Mouse (Mus musculus): ENCODE data around the gene Best1. TPM values are rescaled to one million over a fixed set of nuclear protein-coding genes. Genes with fewer than 3 reads are reported as not detected.

Best1 gene
- total RNA-seq, 4 experiments from 2014 or later: 0.39 to 0.46 (median 0.45) TPM; not detected in 1

- no peak for DNase-seq (ENCODE audit: low spot score in 2 of 2)
Observed at GRCm38 (mm10) chr19:9966096-9966867, 35.2 kb downstream of the Best1 start.

- no peak for DNase-seq (ENCODE audit: low spot score in 2 of 2)
Observed at GRCm38 (mm10) chr19:9964205-9964916, 37.1 kb downstream of the Best1 start.

- DNase-seq (ENCODE audit: low spot score in 2 of 2): no peak
Observed at GRCm38 (mm10) chr19:9960769-9961168, 40.7 kb downstream of the Best1 start.

- no peak for DNase-seq (ENCODE audit: low spot score in 2 of 2)
Observed at GRCm38 (mm10) chr19:9957965-9958364, 43.5 kb downstream of the Best1 start.

GRCm38 (mm10) chr19:9956624-9957388, 44.6 kb downstream of the Best1 start:
- no peak for DNase-seq (ENCODE audit: low spot score in 2 of 2)

GRCm38 (mm10) chr19:9955438-9955837, 46.0 kb downstream of the Best1 start:
- DNase-seq (ENCODE audit: low spot score in 2 of 2): no peak

- no peak for DNase-seq (ENCODE audit: low spot score in 2 of 2)
Observed at GRCm38 (mm10) chr19:9954811-9955202, 46.6 kb downstream of the Best1 start.

GRCm38 (mm10) chr19:9954055-9954810, 47.2 kb downstream of the Best1 start:
- peak; percentile 85 for DNase-seq (ENCODE audit: low spot score in 2 of 2)

GRCm38 (mm10) chr19:9952912-9953311, 48.5 kb downstream of the Best1 start:
- no peak for DNase-seq (ENCODE audit: low spot score in 2 of 2)

- DNase-seq (ENCODE audit: low spot score in 2 of 2): no peak
Observed at GRCm38 (mm10) chr19:9952390-9952789, 49.0 kb downstream of the Best1 start.

- DNase-seq (ENCODE audit: low spot score in 2 of 2): peak; percentile 23 to 33
Observed at GRCm38 (mm10) chr19:9946986-9947385, 54.4 kb downstream of the Best1 start.

- DNase-seq (ENCODE audit: low spot score in 2 of 2): no peak
Observed at GRCm38 (mm10) chr19:9945800-9946564, 55.5 kb downstream of the Best1 start.

GRCm38 (mm10) chr19:9942539-9943533, 58.6 kb downstream of the Best1 start:
- no peak for DNase-seq (ENCODE audit: low spot score in 2 of 2)

GRCm38 (mm10) chr19:9941809-9942208, 59.6 kb downstream of the Best1 start:
- no peak for DNase-seq (ENCODE audit: low spot score in 2 of 2)

GRCm38 (mm10) chr19:9940903-9941302, 60.5 kb downstream of the Best1 start:
- no peak for DNase-seq (ENCODE audit: low spot score in 2 of 2)

GRCm38 (mm10) chr19:9939841-9940240, 61.6 kb downstream of the Best1 start:
- no peak for DNase-seq (ENCODE audit: low spot score in 2 of 2)

GRCm38 (mm10) chr19:9938824-9939303, 62.6 kb downstream of the Best1 start:
- DNase-seq (ENCODE audit: low spot score in 2 of 2): no peak

- DNase-seq (ENCODE audit: low spot score in 2 of 2): no peak
Observed at GRCm38 (mm10) chr19:9938156-9938823, 63.1 kb downstream of the Best1 start.

- DNase-seq (ENCODE audit: low spot score in 2 of 2): no peak
Observed at GRCm38 (mm10) chr19:9937428-9937827, 64.0 kb downstream of the Best1 start.

Data from gastrocnemius, adult 8-10 months (tissue).